Mouse (Mus musculus) myocyte (in vitro differentiated cells): ENCODE measurements around the gene Zfp36l1.

Experiments used
- CEBPB ChIP-seq: IDR thresholded peaks from 2 replicates; pipeline ENCODE4 v1.6.1; 2011; ENCODE audit warnings: mild to moderate bottlenecking, moderate library complexity; ENCODE audit not compliant: poor library complexity, insufficient read depth, severe bottlenecking
- E2F4 ChIP-seq: IDR thresholded peaks from one replicate; pipeline ENCODE4 v1.6.1; 2011; ENCODE audit warnings: mild to moderate bottlenecking, control low read depth, moderate library complexity; ENCODE audit not compliant: insufficient read depth
- MAX ChIP-seq: IDR thresholded peaks from one replicate; pipeline ENCODE4 v1.6.1; 2011; ENCODE audit warnings: low read depth, mild to moderate bottlenecking, control low read depth
- MYOD1 ChIP-seq, 3 experiments: IDR thresholded peaks; one replicate each; pipeline ENCODE4 v1.6.1; 2011; ENCODE audit warnings: control low read depth in 2 of 3, low read depth in 2 of 3, mild to moderate bottlenecking in 2 of 3, moderate library complexity in 1 of 3; ENCODE audit not compliant: insufficient read length in 2 of 3, control insufficient read depth in 1 of 3
- POLR2A ChIP-seq: IDR thresholded peaks from one replicate; pipeline ENCODE4 v1.6.1; 2011; ENCODE audit warnings: low read depth, mild to moderate bottlenecking, control low read depth, moderate library complexity; ENCODE audit not compliant: insufficient read length
- POLR2AphosphoS2 ChIP-seq: IDR thresholded peaks from one replicate; pipeline ENCODE4 v1.6.1; 2011; ENCODE audit warnings: low read depth, control low read depth; ENCODE audit not compliant: insufficient read length
- USF1 ChIP-seq: IDR thresholded peaks from one replicate; pipeline ENCODE4 v1.6.1; 2011; ENCODE audit warnings: low read depth, mild to moderate bottlenecking, control low read depth, moderate library complexity

- peak in 1 of 3 experiments; percentile 17 for TF ChIP-seq MYOD1 (IDR thresholded peaks at IDR 0.05; ENCODE audit: control insufficient read depth in 1 of 3, insufficient read length in 2 of 3, low read depth in 2 of 3)
- TF ChIP-seq POLR2A = no peak
- TF ChIP-seq E2F4 = no peak
- no peak for TF ChIP-seq POLR2AphosphoS2
- TF ChIP-seq CEBPB = no peak
- TF ChIP-seq MAX = no peak
- TF ChIP-seq USF1 = no peak
These were observed 52.5 kb downstream of the Zfp36l1 start for GRCm38 (mm10) chr12:80060338-80060737.
